Mouse (Mus musculus) layer of hippocampus, adult 11-12 months (tissue): ENCODE data around the gene Atp5h.

Source experiments
- DNase-seq: peaks from one replicate; pipeline ENCODE4 v3.0.0; 2022; ENCODE audit warnings: low spot score

Gene Atp5h

DNA sequence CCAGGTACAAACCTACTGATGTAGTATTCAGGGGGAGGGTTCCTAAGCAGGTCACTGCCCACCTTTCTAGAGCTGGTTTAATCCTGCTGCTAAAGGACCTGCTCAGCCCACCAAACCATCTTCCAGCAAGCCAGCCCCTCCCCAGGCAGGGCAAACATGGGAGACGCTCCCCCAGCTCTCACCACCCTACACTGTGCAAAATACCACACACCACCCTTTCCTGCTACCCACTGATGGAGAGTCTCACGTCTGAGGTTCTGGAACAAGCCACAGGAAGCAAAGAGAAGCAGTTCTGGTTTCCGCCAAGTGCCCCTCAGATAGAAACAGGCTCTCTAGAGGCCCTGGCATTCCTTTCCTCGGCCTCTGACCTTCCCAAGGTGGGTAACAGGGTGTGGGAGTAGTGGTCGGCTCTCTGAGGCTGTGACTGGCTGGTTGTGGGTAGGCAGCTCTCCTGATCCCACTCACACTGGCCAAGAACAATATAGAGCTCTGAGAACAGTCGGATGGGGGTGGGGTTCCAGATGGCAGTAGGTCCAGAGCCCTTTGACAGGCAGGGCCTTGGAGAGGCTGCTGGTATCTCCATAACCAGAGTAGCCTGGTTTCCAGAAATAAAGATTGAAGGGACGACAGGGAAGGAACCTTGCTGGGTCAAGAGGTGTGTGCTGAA lies 53.6 kb downstream of the Atp5h start:
- peak; percentile 63 for DNase-seq
